Mouse (Mus musculus): Measurements from ENCODE around the gene Il23a.
"Not testable (repeated sequence)": the region's sequence is repeated elsewhere in the genome, so short reads cannot be mapped to it uniquely, and the experiment has no call there.

The Il23a gene

GRCm38 (mm10) chr10:128303126-128304021, 4.8 kb upstream of the Il23a start, which contains the start of gene Pan2:
Gene Pan2 (plus strand): TSS chr10:128303335.
- peak; percentile 99 for DNase-seq (ENCODE audit: low spot score)

GRCm38 (mm10) chr10:128302785-128303125, 4.2 kb upstream of the Il23a start:
- no peak for DNase-seq (ENCODE audit: low spot score)

- DNase-seq (ENCODE audit: low spot score): no peak
These were observed 3.8 kb upstream of the Il23a start for GRCm38 (mm10) chr10:128302357-128302756.

- DNase-seq (ENCODE audit: low spot score): no peak
These were observed 309 bp downstream of the Il23a start for GRCm38 (mm10) chr10:128298243-128298642.

- no peak for DNase-seq (ENCODE audit: low spot score)
These were observed 930 bp downstream of the Il23a start for GRCm38 (mm10) chr10:128297622-128298021.

GRCm38 (mm10) chr10:128297221-128297620, 1.3 kb downstream of the Il23a start:
- no peak for DNase-seq (ENCODE audit: low spot score)

GRCm38 (mm10) chr10:128296370-128297090, 2.0 kb downstream of the Il23a start:
- no peak for DNase-seq (ENCODE audit: low spot score)

- not testable (repeated sequence) for DNase-seq (ENCODE audit: low spot score)
These were observed 8.0 kb downstream of the Il23a start for GRCm38 (mm10) chr10:128290594-128290993.

GRCm38 (mm10) chr10:128283604-128284579, 14.7 kb downstream of the Il23a start:
- DNase-seq (ENCODE audit: low spot score): peak; percentile 59

- DNase-seq (ENCODE audit: low spot score): no peak
These were observed 15.6 kb downstream of the Il23a start for GRCm38 (mm10) chr10:128282886-128283450.

GRCm38 (mm10) chr10:128281682-128282081, 16.9 kb downstream of the Il23a start:
- DNase-seq (ENCODE audit: low spot score): no peak

GRCm38 (mm10) chr10:128280943-128281342, 17.6 kb downstream of the Il23a start:
- DNase-seq (ENCODE audit: low spot score): no peak

GRCm38 (mm10) chr10:128278158-128278557, 20.4 kb downstream of the Il23a start:
- no peak for DNase-seq (ENCODE audit: low spot score)

- not testable (repeated sequence) for DNase-seq (ENCODE audit: low spot score)
These were observed 23.2 kb downstream of the Il23a start for GRCm38 (mm10) chr10:128275374-128275773.

GRCm38 (mm10) chr10:128272819-128273439, 25.6 kb downstream of the Il23a start:
- DNase-seq (ENCODE audit: low spot score): not testable (repeated sequence)

- no peak for DNase-seq (ENCODE audit: low spot score)
These were observed 26.7 kb downstream of the Il23a start for GRCm38 (mm10) chr10:128271883-128272282.

GRCm38 (mm10) chr10:128270866-128271265, 27.7 kb downstream of the Il23a start:
- DNase-seq (ENCODE audit: low spot score): no peak

GRCm38 (mm10) chr10:128270287-128270841, 28.2 kb downstream of the Il23a start, which contains the start of gene Stat2:
Gene Stat2 (plus strand): TSS chr10:128270559.
- DNase-seq (ENCODE audit: low spot score): peak; percentile 98

- DNase-seq (ENCODE audit: low spot score): no peak
These were observed 29.2 kb downstream of the Il23a start for GRCm38 (mm10) chr10:128269206-128269910.

GRCm38 (mm10) chr10:128268371-128268770, 30.2 kb downstream of the Il23a start, which contains the start of gene Apof:
Gene Apof (plus strand): TSS chr10:128268671.
- DNase-seq (ENCODE audit: low spot score): no peak

Measured in urinary bladder, postnatal 14 days (tissue).